Mouse (Mus musculus) ovary, postnatal 36 days (tissue): ENCODE results near the gene Trnau1ap.

Experiments used
- DNase-seq: peaks from one replicate; pipeline ENCODE4 v3.0.0; 2022; ENCODE audit warnings: low spot score, mixed read lengths

Trnau1ap gene

DNA sequence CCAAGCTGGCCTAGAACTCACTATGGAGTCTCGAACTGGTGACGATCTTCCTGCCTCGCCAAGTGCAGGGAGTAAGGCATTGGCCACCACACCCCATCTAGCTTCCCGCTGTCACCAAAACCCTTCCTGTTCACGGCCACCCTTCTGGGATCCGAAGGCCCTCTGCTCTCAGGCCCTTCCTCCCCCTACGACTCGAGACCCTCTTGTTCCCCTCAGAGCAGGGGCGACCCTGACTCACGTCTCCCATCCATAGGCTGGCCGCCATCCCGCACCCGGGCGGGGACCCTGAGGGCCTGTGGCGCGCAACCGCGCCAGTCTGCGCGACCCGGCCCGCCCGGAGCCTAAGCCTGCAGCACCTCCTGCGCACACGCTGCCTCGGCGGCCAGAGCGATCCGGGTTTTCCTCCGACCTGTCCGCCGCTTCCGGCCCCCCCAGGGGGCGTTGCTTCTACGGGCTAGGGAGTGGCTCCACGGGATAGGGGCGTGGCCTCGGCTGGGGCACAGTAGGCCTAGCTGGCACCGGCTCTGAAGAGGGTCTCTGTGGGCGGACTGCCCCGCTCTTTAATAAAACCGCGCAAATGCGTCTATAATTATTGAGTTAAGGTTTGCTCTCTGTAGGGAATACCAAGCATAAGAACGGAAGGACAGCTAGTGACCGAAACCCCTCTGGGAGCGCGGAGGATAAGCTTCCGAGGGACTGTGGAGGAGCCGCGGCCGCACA is at the start of gene Trnau1ap:
TSS of gene Trnau1ap (minus strand) at position 424 of the 720 bp plus-strand sequence.
- DNase-seq, result peak; percentile 92

GRCm38 (mm10) chr4:132373820-132374219 is 44.5 kb upstream of the Trnau1ap start:
- no peak for DNase-seq

- DNase-seq, result no peak
Measured at GRCm38 (mm10) chr4:132369953-132370750, 40.8 kb upstream of the Trnau1ap start.

DNA sequence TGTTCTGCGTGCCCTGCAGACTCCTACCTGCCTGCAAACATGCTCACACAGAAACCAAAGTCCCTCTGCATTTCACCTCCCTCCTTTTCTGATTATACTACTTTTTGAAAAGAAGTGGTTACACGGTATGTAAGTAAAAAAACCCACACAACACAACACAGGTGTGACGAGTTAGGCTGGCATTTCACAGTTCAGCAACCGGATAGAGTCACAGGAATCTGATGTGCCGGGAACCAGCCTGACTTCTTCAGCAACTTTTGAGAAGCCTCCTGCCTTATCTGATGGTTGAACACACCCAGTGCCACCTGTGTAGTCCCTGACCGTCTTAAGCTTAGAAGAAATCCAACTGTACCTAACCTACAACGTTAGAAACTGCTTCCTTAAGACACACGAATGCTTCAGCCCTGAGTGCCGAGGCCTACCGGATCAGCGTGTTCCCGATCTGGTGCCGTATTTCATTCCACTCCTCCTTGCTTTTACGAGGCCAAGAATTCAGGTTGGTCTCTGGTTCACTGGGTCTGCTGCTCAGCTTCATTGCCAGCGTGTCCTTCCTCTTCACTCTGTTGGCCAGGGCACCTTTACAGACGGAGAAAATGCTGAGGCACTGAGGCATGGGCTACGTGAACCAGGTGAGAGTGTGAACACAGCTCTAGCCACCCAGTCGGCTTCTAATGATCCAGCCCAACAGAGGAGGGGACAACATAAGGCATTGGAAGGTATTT is 38.3 kb upstream of the Trnau1ap start:
- DNase-seq, result no peak

DNA sequence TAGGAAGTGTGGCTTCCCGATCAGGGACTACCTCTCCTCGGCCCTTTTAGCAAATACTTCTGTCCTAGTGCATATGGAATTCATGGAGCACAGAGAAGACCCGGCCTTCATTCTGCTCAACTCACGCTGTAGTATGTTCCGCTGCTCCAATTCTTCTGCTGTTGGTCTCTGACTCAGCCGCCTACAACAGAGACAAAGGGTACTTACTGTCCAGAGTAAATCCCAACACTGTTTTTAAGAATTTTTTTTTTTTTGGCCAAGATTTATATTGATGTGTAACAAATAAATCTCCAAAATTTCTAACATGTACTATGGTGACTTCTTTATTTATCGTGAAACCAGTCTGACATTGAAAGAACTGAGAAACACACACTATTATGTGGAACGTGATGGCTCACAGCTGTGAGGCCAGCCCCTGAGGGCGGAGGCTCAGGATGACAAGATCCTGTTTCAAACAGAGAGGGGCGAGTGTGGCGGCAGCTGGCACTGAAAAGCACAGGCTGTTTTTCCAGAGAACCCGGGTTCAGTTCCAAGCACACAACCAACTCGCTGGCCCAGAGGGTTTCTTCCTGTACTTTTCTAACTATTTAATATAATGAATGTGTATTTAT is 36.2 kb upstream of the Trnau1ap start:
- no peak for DNase-seq

- no peak for DNase-seq
Measured at GRCm38 (mm10) chr4:132363487-132363886, 34.1 kb upstream of the Trnau1ap start.

GRCm38 (mm10) chr4:132359510-132359909 is 30.2 kb upstream of the Trnau1ap start:
- DNase-seq, result no peak

DNA sequence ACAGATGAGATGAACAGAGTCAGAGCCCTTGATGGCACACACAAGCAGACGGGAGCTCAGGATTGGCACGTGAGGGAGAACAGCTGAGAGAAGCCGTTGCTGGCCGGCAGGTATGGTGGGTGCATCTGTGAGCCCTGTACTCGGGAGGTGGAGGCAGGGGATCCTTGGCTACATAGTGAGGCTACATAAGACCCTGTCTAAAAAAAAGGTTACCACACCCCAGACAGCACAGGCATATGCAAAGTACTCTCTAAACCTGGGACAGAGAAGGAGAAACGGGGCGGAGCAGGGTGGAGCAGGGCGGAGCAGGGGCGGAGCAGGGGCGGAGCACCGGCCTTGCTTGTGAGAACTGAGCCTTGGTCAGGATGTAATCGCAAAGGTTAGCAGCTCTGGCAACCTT is 26.8 kb upstream of the Trnau1ap start:
- peak; percentile 53 for DNase-seq

GRCm38 (mm10) chr4:132355403-132355802 is 26.1 kb upstream of the Trnau1ap start:
- no peak for DNase-seq

DNA sequence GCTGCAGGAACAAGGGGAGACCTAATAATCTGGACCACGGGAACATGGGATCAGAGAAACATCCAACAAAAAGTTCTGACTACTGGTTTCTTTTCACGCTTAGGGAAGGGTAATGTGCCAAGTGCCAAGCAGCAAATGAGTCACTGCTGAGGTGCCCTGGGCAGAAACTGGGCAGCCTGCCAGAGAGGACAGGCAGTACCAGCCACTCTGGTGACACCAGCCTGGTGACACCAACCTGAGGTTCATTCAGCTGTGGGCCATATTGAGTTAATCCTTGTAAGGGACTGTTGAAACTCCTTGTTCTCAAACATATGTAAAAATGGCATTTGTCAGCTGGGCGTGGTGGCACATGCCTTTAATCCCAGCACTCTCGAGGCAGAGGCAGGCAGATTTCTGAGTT is 25.2 kb upstream of the Trnau1ap start:
- DNase-seq, result peak; percentile 22

DNA sequence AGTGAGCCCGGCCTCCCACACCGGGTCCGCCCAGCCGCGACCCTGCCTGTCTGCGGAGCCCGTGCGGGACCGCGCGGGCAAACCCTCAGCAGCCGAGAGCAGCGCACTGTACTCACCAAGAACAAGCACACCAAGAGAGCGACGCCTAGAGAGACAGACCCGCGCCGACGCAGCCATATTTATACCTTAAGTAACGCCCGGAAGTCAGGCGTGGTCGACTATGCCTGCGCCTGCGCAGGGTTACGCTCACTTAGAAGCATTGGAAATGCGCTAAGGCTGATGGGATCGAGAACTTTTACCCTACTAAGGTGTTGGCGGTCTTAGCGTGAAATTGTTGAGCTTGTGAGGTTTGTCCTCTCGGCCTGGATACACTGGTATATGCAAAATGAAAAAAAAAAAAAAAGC is 24.1 kb upstream of the Trnau1ap start, which contains the start of gene Rcc1:
TSS of gene Rcc1 (minus strand) at position 125 of the 405 bp plus-strand sequence.
- DNase-seq, result peak; percentile 90

DNA sequence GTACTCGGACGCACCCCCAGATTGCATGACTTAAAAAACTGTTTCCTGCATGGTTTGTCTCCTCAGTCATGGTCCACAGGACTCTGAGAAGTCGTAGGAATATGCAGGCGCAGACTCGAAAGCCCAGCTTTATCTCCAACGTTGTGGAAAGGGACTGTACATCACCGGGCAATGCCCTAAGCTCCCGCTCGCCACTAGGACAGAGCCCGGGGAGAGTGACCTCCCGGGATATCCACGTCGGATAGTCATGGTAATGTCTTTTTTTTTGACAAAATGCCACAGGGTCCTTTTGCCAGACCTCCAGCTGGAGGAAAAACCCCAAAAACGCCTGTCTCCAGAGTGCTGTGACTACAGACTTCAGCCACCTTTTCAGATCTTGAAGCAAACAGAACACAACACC is 23.4 kb upstream of the Trnau1ap start:
- DNase-seq, result peak; percentile 23

- DNase-seq, result no peak
Measured at GRCm38 (mm10) chr4:132351401-132351800, 22.1 kb upstream of the Trnau1ap start.

- no peak for DNase-seq
Measured at GRCm38 (mm10) chr4:132350854-132351253, 21.5 kb upstream of the Trnau1ap start.

DNA sequence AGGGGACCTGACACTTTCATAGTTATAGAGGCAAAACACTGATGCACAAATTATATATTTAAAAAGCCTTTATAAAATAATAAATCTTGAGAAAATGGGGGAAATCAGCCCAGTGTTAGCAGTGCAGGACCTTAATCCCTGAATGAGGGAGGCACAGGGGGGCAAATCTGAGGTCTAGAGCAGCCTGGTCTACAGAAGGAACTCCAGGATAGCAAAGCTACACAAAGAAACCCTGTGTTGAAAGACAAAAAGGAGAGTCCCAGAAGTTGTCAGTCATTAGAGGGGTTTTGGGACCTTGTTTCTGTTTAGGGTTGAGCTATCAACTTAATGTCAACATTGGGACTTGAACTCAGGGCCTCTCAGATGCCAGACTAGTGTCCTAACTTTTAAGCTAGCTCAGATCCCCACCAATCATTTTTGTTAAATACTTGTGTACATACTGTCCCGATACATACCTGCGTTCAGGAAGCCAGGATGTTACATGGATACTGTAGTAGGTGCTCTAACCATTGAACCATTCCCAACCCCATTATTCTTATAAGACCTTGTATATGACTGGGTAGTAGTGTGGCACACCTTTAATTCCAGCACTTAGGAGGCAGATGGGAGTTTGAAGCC is 20.9 kb upstream of the Trnau1ap start:
- DNase-seq, result no peak

DNA sequence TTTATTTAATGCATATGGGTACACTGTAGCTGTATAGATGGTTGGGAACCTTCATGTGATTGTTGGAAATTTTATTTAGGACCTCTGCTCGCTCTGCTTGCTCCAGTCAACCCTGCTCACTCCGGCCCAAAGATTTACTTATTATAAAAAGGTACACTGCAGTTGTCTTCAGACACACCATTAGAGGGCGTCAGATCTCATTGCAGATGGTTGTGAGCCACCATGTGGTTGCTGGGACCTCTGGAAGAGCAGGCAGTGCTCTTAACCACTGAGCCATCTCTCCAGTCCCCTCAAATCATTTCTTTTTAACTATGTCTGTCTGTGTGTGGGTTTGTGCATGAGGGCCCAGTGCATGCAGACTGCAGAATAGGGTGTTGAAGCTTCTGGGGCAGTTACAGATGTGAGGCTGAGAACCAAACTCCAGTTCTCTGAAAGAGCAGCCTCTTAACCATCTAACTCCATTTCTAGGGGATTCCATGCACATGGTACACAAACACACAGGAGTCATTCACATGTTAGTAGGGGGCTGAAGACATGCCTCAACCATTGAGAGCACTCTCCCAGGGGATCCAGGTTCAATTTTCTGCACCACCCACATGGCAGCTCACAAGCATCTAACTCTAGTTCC is 20.3 kb upstream of the Trnau1ap start:
- DNase-seq, result no peak

DNA sequence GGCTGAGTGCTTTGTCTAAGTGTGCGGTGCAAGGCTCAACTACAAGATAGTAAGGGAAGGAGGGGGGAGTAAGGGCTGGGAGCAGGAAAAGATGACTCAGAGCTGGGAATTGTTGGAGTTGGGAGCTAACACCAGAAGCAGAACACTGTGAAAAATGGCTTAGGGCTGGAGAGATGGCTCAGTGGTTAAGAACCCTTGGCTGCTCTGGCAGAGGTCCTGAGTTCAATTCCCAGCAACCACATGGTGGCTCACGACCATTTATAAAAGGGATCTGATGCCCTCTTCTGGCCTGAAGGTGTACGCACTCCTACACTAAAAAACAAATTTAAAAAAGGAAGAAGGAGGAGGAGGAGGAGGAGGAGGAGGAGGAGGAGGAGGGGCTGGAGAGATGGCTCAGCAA is 17.3 kb upstream of the Trnau1ap start:
- no peak for DNase-seq

DNA sequence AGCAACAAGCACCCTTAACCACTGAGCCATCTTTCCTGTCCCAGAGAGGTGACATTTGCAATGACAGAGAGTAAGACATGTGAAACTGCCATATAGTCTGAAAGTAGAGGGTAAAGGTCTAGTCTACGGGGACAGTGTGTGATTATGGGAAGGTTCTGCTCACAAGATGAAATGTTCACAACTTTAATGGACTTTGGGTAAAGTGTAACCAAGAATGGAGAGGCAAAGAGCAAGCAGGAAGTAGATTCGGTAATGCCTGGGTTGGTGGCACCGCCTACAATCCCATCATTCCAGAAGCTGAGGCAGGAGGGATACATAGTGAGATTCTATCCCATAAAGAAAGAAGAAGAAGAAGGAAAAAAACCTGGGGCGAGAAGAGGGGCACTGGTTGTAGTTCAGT is 16.9 kb upstream of the Trnau1ap start:
- DNase-seq, result no peak

DNA sequence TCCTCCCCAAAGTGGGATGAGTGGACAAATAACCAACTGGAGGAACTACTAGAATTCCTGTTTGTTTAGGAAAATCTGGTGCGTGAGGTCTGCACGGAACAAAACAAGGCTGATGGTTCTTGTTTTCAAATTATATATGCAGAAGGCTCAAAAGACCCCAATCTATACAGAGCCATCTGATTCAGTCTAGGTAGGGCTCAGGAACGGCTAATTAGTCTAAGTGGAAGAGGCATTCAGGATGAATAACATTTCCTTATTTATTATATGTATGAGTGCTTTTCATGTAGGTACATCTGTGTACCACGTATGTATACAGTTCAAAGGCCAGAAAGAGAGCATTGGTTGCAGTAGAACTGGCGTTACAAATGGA is 16.5 kb upstream of the Trnau1ap start:
- no peak for DNase-seq

GRCm38 (mm10) chr4:132345135-132345842 is 16.0 kb upstream of the Trnau1ap start:
- DNase-seq, result peak; percentile 96
